23 mouse cellular contexts compared by ENCODE assay signal in the genomic region with DNA sequence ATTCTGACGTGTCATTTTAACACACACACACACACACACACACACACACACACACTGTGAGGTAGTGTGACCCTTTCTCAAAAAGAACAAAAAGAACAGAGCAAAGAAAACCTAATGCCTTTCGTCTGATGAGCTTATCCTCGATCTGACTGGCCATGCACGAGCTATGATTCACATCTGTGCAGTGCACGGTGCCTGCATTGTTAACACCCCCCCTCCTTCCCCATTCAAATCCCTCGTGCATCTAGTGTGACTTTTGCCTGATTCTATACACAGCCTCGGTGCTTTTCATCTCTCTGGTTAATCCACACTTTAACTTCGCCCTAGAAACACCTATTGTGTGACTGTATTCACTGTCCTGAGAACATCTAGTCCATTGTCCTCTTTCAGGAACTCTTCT. TPM values are rescaled to one million over a fixed set of nuclear protein-coding genes. Genes with fewer than 3 reads are reported as not detected.
A peak's percentile ranks its signal among the peaks of the same experiment; 100 is the strongest.
DNase-seq lines count a peak whose midpoint lies in the region; ATAC-seq lines count a peak whose summit lies in the region.
"Had no signal": no experiment of that assay in that cellular context is flagged by ENCODE, and none has a peak within 500 bp of the region (broad histone marks: within the 10 kb centered on the region; RNA-seq: fewer than 3 reads in every experiment).

No protein-coding gene starts in this region.

- no peak for ATAC-seq in hindbrain, embryonic 12.5 days (ENCODE audit: low FRiP score)
- ATAC-seq in hindbrain, embryonic 11.5 days (ENCODE audit: low FRiP score), result no peak
- no peak for ATAC-seq in midbrain, embryonic 16.5 days

- no peak overlapping the region for H3K4me2 ChIP-seq in hindbrain, embryonic 12.5 days (replicated peaks)
- H3K4me2 ChIP-seq in hindbrain, embryonic 11.5 days (replicated peaks; ENCODE audit: low read depth, low read length), result no peak overlapping the region
- H3K4me2 ChIP-seq in midbrain, embryonic 16.5 days (ENCODE audit: low read length), result peak overlapping the region; percentile 8; the same call in 1 of the 2 replicates
- H3K4me2 ChIP-seq: heart, embryonic 13.5 days; liver, embryonic 13.5 days; neural tube, embryonic 12.5 days; stomach, embryonic 15.5 days had no signal

- intact Hi-C loops in left cerebral cortex, postnatal 25 days (cut with DNase I), result no loop called here

- H3K27ac ChIP-seq in hindbrain, embryonic 12.5 days, result peak overlapping the region; percentile 9; the same call in 1 of the 2 replicates
- no peak overlapping the region for H3K27ac ChIP-seq in hindbrain, embryonic 11.5 days (ENCODE audit: low read depth, low read length)
- peak overlapping the region; percentile 70 for H3K27ac ChIP-seq in midbrain, embryonic 10.5 days (replicated peaks)
- 0 out of 2 replicates have a peak overlapping the region, but pooled peaks have one; percentile 2 for H3K27ac ChIP-seq in midbrain, embryonic 16.5 days (ENCODE audit: low read length)
- H3K27ac ChIP-seq: embryonic facial prominence, embryonic 10.5 days; heart, adult 2 months; heart, embryonic 13.5 days; kidney, postnatal 0 days; liver, embryonic 13.5 days; neural tube, embryonic 12.5 days; stomach, embryonic 15.5 days had no signal

- H3K27me3 ChIP-seq in hindbrain, embryonic 12.5 days, result no peaks in the 10 kb centered on the region
- no peaks in the 10 kb centered on the region for H3K27me3 ChIP-seq in hindbrain, embryonic 11.5 days (ENCODE audit: control insufficient read depth, insufficient read depth, low read length)
- no peaks in the 10 kb centered on the region for H3K27me3 ChIP-seq in midbrain, embryonic 10.5 days (ENCODE audit: low read depth, poor library complexity, severe bottlenecking)
- H3K27me3 ChIP-seq in midbrain, embryonic 16.5 days (ENCODE audit: control insufficient read depth, insufficient read depth, low read depth, low read length), result no peaks in the 10 kb centered on the region
- H3K27me3 ChIP-seq: heart, embryonic 13.5 days; liver, embryonic 13.5 days; neural tube, embryonic 12.5 days; stomach, embryonic 15.5 days had no signal

- H3K9me3 ChIP-seq in hindbrain, embryonic 12.5 days (replicated peaks), result no peaks in the 10 kb centered on the region
- no peaks in the 10 kb centered on the region for H3K9me3 ChIP-seq in hindbrain, embryonic 11.5 days (ENCODE audit: control insufficient read depth, low read length)
- no peaks in the 10 kb centered on the region for H3K9me3 ChIP-seq in midbrain, embryonic 10.5 days (replicated peaks)
- H3K9me3 ChIP-seq in midbrain, embryonic 16.5 days (replicated peaks; ENCODE audit: control insufficient read depth, low read length, poor library complexity, severe bottlenecking), result no peaks in the 10 kb centered on the region
- H3K9me3 ChIP-seq: embryonic facial prominence, embryonic 10.5 days; heart, embryonic 13.5 days; liver, embryonic 13.5 days; neural tube, embryonic 12.5 days; stomach, embryonic 15.5 days had no signal

- H3K9ac ChIP-seq in hindbrain, embryonic 12.5 days, result no peak overlapping the region
- H3K9ac ChIP-seq in hindbrain, embryonic 11.5 days (ENCODE audit: low read depth, low read length), result no peak overlapping the region
- H3K9ac ChIP-seq in midbrain, embryonic 16.5 days (ENCODE audit: low read depth, low read length), result peak overlapping the region; percentile 32; the same call in 1 of the 2 replicates
- H3K9ac ChIP-seq: heart, embryonic 13.5 days; liver, embryonic 13.5 days; neural tube, embryonic 12.5 days; stomach, embryonic 15.5 days had no signal

- H3K36me3 ChIP-seq in hindbrain, embryonic 12.5 days, result no peaks in the 10 kb centered on the region
- no peaks in the 10 kb centered on the region for H3K36me3 ChIP-seq in hindbrain, embryonic 11.5 days (ENCODE audit: control insufficient read depth, insufficient read depth, low read length)
- H3K36me3 ChIP-seq in midbrain, embryonic 10.5 days, result peaks cover 63% of the 10 kb centered on the region
- no peaks in the 10 kb centered on the region for H3K36me3 ChIP-seq in midbrain, embryonic 16.5 days (ENCODE audit: control insufficient read depth, insufficient read depth, low read length)
- H3K36me3 ChIP-seq: embryonic facial prominence, embryonic 10.5 days; heart, embryonic 13.5 days; liver, embryonic 13.5 days; stomach, embryonic 15.5 days had no signal

- H3K4me1 ChIP-seq in hindbrain, embryonic 12.5 days, result peaks cover 74% of the 10 kb centered on the region
- H3K4me1 ChIP-seq in hindbrain, embryonic 11.5 days (replicated peaks; ENCODE audit: control insufficient read depth, insufficient read depth, low read length), result peaks cover 12% of the 10 kb centered on the region
- peaks cover 82% of the 10 kb centered on the region for H3K4me1 ChIP-seq in midbrain, embryonic 10.5 days
- peaks cover 60% of the 10 kb centered on the region for H3K4me1 ChIP-seq in midbrain, embryonic 16.5 days (ENCODE audit: control insufficient read depth, insufficient read depth, low read length)
- H3K4me1 ChIP-seq: stomach, embryonic 15.5 days had no signal

- 31% methylated on average over 8 of the region's 8 CpGs for WGBS in hindbrain, embryonic 12.5 days
- 39% methylated on average over 8 of the region's 8 CpGs for WGBS in hindbrain, embryonic 11.5 days
- WGBS in midbrain, embryonic 10.5 days, result 37% methylated on average over 8 of the region's 8 CpGs
- WGBS in midbrain, embryonic 16.5 days, result 9% methylated on average over 8 of the region's 8 CpGs

- no peak for DNase-seq in hindbrain, embryonic 11.5 days (ENCODE audit: low spot score)
- peak; percentile 40 for DNase-seq in brain, adult 2 months (ENCODE audit: low read depth, low spot score)
- DNase-seq in midbrain, embryonic 10.5 days (ENCODE audit: low spot score), result no peak
- no peak for DNase-seq in heart, adult 11 months
- DNase-seq in left cerebral cortex, postnatal 25 days (ENCODE audit: low spot score in 2 of 2), result no peak
- DNase-seq: adrenal gland, postnatal 14 days; cerebellum, adult 11 months; cerebellum, adult 9-11 months; gastrocnemius, postnatal 25 days; heart, adult 2 months; heart, postnatal 14 days; kidney, adult 18-20 months; layer of hippocampus, adult 9-11 months; liver, embryonic 13.5 days; lung, adult 2 months; thymus, postnatal 25 days had no signal

- H3K4me3 ChIP-seq in hindbrain, embryonic 12.5 days, result no peak overlapping the region
- H3K4me3 ChIP-seq in hindbrain, embryonic 11.5 days (ENCODE audit: low read depth, low read length), result no peak overlapping the region
- H3K4me3 ChIP-seq in midbrain, embryonic 10.5 days, result no peak overlapping the region; the same call in 1 of the 2 replicates
- H3K4me3 ChIP-seq in midbrain, embryonic 16.5 days (ENCODE audit: low read depth, low read length), result no peak overlapping the region
- H3K4me3 ChIP-seq: embryonic facial prominence, embryonic 10.5 days; heart, adult 2 months; heart, embryonic 13.5 days; liver, embryonic 13.5 days; neural tube, embryonic 12.5 days; stomach, embryonic 15.5 days had no signal

RNA-seq across cellular contexts. Expression of a gene that starts 14.5 kb away (rescaled TPM):
- polyA plus RNA-seq in hindbrain, embryonic 12.5 days (2016; fragmentation: Nextera tagmentation; extraction: Ambion mirVana), result 44.8 and 48.9 TPM in 2 replicates
- polyA plus RNA-seq in hindbrain, embryonic 11.5 days (2014; fragmentation: Nextera tagmentation; extraction: Ambion mirVana), result 49.8 and 89.6 TPM in 2 replicates
- polyA plus RNA-seq in midbrain, embryonic 10.5 days (2016; fragmentation: Nextera tagmentation; extraction: Ambion mirVana), result 30.9 and 44.7 TPM in 2 replicates
- 37.4 and 38.6 TPM in 2 replicates for polyA plus RNA-seq in midbrain, embryonic 16.5 days (2015; fragmentation: Nextera tagmentation; extraction: Ambion mirVana)
- 100 to 1,000 TPM; 204 to 206 TPM for total RNA-seq in left cerebral cortex, postnatal 25 days (2021)
